Mouse (Mus musculus): ENCODE results near the gene Hoxa1.

Hoxa1 gene

DNA sequence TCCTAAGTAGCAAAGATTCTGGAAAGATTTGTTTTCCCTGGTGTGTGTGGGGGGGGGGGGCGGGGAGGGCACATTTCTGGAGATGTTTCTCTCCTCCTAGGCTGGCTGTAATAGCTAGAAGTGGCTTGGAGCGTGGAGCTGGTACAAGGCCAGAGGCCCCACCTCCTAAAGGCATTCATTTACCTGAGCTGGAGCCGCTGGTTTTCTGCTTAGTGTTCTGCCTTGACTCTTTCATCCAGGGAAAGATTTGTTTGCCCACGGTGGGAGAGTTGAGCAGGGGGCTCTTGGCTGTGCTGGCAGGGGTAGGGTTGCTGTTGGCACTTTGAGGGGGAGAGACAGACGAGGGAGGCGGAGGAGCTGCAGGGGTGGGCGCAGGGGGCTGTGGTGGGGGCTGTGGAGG lies 13.8 kb upstream of the Hoxa1 start:
- no peak for DNase-seq (ENCODE audit: extremely low spot score, low read depth, low spot score)

DNA sequence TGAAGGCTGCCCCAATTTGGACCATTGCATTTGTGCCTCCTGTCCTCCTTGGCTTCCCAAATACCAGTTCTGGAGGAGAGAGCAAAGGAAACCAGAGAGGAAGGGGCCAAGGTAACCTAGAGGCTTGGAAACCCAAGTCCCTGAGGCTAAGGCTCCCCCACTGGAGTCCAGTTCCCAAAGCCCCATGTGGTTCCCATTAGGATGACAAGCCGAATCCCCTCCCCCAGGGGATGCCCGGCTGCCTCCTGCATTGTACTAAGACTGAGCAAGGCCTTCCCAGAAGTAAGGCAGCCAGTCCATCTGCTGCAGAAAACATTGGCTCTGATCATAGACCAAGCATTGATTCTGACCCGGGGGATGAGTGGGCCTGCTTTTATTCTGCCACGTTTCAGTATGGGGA lies 13.2 kb upstream of the Hoxa1 start:
- DNase-seq (ENCODE audit: extremely low spot score, low read depth, low spot score) = no peak

DNA sequence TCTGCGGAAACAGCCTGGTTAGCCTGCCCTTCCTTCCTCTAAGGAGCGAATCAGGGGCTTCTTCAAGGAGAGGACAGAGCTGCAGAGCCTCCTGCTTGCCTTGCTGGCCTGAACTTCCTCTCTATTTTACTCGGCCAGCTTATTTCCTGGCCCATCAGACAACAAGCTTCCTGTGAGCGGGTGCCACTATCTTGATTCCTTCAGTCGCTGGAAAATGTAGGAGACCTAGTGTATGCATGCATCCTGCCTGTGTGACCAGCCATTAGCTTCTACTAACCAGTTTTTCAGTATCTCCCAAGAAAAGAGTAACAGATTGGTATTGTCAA lies 12.7 kb upstream of the Hoxa1 start:
- DNase-seq (ENCODE audit: extremely low spot score, low read depth, low spot score) = no peak

DNA sequence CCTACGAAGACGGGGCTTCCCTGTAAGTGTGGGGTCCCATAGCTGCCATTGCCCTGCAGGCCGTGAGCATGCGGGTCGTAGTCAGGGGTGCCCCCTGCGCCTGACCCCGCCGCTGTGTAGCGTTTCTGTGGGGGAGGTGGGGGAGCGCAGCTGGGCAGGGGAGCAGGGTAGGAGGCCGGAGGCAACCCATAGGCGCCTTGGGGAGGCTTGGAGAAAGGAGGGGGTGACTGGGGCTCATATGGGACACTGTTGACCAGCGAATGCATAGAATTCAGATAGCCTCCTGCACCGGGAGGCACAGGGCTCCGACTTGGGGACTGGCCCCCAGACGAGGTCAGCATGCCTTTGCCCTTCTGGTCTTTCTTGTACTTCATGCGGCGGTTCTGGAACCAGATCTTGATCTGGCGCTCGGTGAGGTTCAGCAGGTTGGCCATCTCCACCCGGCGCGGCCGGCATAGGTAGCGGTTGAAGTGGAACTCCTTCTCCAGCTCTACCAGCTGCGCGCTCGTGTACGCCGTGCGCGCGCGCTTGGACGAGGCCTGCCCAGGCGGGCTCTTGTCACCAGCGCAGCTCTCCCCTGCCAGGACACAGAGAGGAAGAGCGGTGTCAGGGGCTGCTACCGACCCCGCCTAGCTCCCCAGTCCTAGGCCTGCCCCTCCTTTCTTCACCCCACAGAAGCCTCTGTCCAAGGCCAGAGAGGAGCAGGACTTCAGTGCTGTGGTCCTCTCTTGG lies 12.2 kb upstream of the Hoxa1 start:
- DNase-seq (ENCODE audit: extremely low spot score, low read depth, low spot score) = no peak

DNA sequence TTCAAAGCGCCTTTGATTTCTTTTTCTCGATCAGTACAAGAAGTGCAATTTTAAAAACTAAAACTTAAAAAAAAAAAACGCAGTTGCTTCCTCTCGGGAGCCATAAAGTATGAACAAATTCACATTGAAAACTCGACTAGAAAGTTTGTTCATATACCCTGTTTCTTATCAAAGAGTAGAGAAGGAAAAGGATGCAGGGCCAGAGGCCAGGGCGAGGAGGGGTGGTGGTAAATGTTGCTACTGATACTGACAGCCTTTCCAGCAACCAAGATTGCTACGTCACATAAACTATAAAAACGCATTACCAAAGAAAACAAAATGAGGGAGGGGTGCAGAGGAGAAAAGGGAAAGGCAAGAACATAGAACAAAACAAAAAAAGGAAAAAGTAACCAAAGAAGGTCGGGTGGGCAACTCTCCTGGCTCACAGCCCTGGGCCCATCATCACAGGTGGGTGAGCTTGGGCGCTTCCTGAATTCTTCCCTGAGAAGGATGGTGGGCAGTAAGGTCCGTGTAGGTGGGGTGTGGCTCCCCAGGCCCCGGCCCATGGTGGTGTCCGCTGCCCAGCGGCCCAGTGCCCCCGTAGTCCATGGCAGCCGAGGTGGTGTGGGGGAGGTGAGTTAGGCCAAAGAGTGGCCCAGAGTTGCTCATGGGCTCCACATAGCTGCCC lies 11.5 kb upstream of the Hoxa1 start:
- DNase-seq (ENCODE audit: extremely low spot score, low read depth, low spot score) = no peak

DNA sequence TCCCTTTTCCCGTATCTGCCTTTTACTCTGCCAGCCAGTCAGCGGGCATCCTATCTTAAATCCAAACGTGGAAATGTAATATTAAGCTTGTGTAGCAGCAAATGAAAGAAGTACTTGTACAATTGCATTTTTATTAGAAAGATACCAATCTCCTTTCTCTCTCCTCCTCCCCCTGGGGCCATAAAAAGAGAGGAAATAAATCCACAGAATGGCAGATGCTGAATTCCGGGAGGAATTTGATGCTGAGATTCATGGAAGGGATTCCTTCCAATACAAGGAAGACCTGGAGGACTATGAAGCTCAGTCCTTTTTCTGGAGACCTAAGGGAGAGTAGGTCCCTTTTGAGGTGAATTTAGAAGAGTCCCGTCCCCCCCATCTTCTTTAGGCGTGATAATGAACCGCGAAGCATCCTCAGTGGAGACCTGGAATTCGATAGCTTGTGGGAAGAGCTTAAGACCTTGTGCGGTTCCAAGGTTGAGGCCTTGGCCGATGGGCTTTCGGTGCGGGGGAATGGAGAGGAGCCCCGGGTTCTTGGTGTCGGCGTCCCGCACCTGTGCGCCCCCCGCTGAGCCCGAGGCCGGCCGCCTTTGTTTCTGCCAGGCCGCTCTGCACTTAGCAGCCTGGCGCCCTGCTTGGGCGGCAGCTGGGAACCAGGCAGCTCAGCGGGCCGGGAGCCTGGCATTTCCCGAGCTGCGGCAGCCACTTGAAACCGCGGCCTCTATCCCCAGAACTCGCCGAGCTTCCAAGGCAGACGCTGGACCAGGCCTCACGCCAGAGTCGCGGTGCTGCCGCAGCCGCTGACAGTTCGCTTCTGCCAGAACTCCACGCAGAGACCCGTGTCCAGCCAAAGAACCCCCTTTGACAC lies 10.3 kb upstream of the Hoxa1 start:
- DNase-seq (ENCODE audit: extremely low spot score, low read depth, low spot score) = no peak

DNA sequence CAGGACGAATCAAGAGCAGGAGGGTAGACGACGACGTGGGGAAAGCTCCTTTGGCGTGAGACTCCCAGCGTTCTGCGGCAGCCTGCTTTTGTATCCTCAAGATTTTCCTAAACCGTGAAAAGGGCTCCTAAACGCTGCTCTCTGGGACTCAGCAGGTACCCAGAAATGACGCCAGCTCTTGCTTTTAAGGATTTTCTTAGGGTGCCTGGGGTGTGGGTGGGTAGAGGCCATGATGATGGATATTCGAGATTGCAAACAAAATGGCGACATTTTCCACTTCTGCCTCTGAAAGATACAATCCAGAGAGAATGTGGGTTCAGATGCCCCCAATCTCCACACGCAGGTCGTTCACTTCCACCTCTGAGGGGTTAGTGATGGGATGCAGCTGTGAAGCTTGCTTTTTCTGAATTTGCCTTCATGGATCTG lies 9.6 kb upstream of the Hoxa1 start:
- no peak for DNase-seq (ENCODE audit: extremely low spot score, low read depth, low spot score)

DNA sequence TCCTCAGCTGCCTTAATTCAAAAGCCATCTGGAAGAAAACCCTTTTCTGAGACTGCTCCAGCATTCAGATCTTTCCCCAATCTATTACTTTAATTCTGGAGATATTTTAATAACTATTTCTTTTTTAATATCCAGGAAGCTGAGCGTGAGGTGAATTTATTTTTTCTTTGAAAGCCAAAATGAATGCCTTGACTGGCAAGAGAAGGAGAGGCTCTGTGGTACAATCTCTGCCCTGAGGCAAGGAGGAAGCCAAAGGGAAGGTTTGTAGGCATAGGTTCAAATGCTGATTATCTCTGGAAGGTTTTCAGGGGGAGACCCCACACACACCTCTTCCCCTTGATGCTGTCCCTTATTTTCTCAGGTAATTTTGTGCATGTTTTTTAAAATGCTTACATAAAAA lies 9.1 kb upstream of the Hoxa1 start:
- DNase-seq (ENCODE audit: extremely low spot score, low read depth, low spot score) = no peak

DNA sequence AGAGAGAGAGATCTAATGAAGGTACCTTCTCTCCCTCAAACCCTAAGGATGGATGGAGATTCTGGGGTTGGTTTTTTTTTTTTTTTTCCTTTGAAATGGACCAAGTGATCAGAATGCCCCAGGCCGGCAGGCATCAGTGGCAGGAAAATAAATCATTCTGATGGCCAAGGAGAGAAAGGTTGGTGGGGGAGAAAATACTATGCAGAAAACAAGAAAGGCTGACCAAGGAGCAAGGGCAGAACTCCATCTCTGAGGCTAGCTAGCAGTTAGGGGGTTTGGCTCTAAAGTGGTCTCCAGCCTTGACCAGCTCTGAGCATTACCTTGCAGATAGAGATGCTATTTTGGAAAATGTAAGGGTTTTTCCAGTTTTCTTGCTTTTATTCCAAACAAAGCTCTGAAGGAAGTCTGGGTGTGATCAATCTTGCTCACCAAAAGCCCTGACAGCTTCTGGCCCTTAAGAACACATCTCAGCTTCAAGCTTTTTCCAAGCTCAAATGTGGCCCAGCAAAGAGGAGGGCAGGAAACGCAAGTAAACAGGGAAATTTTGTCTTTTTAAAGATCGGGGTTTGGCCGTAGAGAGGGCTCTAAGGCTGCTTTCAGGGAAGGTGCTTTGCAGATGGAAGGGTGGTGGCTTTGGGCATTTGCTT lies 8.4 kb upstream of the Hoxa1 start:
- DNase-seq (ENCODE audit: extremely low spot score, low read depth, low spot score) = no peak

DNA sequence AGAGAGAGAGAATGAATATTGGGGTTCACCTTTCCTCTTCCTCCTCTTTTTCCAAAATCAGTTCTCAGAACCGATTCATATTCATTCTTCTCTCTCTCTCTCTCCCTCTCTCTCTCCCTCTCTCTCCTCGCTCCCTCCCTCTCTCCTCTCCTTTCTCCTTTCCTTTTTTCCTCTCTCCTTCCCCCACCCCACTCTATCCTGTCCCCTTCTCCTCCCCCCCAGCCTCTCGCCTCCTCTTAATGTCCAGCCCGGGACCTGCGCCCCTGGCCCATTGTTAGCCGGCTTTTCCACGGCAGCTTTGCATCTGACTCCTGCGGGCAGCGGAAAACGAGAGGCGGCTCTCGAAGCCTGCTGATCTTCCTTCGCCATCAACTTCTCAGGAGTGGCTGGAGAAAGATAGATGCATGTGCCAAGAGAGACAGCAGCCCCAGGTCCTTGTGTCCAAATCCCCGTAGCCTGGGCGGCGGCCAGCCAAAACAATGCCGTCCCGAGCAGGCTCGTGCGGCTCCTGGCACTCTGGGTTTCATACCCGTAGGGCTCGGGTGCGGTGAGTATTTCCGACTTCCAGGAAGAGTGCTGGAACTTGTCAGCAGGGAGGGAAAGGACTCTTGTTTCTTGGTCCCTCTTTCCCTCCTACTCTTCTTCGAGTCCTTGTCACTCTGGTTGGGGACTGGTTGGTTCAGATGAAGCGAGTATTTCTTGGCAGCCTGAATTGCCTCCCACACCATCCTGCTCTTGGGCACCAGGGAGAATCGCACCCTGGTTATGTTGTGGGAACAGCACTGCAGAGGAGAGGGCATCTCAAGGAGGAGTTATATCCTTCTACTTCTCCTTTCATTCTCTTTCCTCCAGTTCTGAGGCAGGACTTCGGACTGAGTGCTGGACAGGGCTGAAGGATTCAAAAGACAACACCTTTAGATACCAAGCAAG lies 7.6 kb upstream of the Hoxa1 start:
- DNase-seq (ENCODE audit: extremely low spot score, low read depth, low spot score) = no peak

DNA sequence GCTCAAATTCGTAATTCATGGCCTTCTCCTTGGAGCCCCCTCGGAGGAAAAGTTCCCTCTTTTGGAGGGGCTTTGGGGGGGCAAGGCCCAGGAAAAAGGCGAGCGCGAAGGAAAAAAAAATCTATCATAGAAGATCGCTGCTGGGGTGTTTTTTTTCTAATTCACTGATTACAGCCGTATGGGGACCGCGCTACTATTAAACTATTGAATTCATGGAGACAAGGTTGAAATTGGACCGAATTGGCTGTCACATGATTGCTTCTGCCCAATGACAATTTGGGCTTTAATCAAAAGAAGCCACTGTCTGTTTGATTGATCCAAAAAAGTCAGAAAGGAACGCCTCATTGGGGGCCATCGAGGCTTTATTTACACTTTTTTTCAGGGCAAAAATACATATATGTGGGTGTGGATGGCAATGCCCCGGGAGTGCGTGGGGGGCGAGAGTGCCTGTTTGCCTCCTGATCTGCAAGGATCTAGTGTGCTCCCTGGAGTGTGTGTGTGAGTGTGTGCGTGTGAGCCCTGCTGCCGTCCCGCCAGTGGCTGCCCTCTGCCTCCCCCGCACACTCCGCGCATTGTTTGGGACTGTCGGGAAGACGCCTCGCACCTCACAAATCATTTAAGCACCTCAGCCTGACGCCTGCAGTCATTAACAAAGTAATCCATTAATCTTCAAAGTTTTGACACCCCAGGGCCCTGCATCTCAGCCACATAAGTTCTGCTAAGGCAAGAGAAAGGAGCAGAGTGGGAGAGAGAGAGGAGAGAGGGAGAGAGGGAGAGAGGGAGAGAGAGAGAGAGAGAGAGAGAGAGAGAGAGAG lies 6.7 kb upstream of the Hoxa1 start, which contains the start of gene Hoxa2:
Gene Hoxa2 (minus strand): TSS at position 206 of the 815 bp plus-strand sequence.
- no peak for DNase-seq (ENCODE audit: extremely low spot score, low read depth, low spot score)

DNA sequence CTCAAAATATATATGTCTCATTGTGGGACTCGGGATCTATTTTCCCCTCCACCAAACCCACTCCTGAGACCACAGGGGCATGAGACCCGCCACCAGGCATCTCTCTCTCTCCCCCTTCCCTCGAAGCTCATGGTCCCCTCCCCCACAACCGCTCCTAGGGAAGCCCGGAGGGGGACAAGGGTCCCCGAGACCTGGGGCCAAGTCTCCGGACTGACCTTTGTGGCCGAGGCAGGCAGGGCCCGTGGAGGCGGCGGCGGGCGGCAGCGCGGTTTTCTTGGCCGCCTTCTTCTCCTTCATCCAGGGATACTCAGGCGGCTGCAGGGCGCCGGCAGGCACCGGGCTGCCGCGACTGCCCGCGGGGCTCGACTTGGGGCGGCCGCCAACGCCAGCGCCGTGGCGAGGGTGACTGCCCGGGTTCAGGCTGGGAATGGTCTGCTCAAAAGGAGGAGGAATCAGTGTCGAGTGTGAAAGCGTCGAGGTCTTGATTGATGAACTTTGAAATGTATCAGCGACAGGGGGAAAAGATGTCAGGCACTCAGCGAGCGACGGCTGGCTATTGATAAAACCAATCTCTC lies 6.0 kb upstream of the Hoxa1 start:
- no peak for DNase-seq (ENCODE audit: extremely low spot score, low read depth, low spot score)

DNA sequence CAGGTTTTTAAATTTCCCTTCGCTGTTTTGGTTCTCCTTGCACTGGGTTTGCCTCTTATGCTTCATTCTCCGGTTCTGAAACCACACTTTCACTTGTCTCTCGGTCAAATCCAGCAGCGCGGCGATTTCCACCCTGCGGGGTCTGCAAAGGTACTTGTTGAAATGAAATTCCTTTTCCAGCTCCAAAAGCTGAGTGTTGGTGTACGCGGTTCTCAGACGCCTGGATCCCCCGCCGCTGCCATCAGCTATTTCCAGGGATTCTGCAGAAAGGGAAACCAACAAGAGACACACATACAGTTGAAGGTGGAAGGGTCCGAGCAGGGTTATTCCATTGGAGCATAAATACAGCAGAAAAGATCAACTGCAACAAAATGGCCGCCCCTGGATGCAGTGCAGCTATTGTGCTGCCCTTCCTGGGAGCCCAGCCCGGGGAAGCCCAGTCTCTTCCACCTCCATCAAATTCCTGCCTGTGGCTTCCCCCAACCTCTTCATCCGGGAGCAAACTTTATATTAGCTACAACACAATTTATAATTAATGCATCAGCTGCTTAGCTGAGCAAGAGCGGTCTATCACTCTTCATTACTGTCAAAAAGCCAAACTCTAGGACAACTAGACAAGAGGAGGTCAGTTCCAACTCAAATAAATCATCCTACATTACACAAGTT lies 5.4 kb upstream of the Hoxa1 start:
- no peak for DNase-seq (ENCODE audit: extremely low spot score, low read depth, low spot score)

DNA sequence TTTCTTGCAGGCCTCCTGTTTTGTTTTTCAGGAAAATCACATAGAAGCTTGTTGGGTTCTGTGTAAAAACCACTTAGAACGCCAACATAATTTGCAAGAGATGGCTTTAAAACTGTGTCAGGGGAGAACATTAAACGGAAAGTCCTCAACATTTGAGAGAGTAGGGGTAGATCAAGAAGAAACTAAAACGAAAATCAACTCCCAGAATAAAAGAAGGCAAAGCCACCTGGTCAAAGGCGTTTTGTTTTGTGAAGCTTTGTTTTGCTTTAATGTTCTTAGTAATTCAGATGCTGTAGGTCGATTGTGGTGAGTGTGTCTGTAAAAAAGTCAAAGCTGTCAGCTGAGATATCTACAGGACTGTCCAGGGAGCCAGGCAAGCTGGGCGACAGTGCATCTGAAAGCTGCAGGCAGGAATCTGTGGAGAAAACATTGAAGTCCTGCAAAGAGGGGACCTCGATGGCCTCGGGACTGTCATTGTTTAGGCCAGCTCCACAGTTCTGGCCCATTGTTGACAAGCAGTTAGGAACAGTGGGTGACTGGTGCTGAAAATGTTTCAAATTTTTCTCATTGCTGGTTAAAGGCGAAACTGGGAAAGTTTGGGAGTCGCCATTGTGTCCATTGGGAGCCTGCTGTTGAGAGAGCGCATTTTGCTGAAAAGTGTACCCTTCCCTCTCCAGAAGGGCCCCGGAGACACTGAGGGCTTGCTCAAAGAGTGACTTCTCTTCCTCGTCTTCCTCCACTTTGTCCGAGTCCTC lies 4.7 kb upstream of the Hoxa1 start:
- no peak for DNase-seq (ENCODE audit: extremely low spot score, low read depth, low spot score)

DNA sequence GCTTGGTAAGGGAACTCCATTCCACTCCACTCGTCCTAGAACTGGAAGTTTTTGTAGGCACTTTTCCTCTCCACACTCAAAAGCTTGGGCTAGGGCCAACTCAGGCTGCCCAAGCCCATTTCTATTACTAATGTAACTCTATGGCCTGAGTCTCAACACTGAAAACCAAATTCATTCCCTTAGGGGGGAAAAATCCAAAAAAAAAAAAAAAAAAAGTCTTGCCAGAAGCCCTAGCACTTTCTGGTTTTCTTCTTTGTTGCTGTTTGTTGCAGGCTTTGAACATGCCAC lies 3.9 kb upstream of the Hoxa1 start:
- no peak for DNase-seq (ENCODE audit: extremely low spot score, low read depth, low spot score)

DNA sequence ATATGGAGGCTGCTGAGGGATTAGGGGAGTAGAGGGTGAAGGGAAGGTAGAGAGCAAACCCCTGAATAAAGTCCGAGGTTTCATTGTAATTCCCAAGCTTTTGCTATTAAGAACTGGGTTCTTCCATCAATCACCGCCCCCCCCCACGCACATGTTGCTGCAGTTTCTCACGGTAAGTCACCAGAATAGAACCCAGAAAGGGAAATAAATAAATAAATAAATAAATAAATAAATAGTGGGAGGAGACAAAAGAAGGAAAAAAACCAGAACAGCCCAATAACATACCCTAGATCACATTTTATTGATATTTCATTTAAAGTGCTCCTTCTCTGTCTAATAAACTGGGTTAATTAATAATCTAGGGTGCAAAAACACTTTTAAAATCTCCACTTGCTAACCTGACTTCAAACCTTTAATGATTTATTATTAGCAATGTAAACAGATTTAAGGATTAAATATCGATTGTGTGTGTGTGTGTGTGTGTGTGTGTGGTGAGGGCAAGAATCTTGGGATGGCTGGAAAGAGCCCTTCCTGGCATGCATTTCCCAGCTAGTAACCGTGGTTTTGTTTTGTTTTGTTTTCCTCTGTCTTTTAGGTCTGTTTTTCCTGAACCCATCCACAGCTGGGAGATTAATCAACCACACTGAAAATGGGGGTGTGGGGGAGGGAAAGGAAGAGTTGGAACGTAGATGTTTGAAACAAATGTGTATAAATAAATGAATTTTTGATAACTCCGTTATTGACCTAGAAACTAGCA lies 3.4 kb upstream of the Hoxa1 start:
- no peak for DNase-seq (ENCODE audit: extremely low spot score, low read depth, low spot score)

DNA sequence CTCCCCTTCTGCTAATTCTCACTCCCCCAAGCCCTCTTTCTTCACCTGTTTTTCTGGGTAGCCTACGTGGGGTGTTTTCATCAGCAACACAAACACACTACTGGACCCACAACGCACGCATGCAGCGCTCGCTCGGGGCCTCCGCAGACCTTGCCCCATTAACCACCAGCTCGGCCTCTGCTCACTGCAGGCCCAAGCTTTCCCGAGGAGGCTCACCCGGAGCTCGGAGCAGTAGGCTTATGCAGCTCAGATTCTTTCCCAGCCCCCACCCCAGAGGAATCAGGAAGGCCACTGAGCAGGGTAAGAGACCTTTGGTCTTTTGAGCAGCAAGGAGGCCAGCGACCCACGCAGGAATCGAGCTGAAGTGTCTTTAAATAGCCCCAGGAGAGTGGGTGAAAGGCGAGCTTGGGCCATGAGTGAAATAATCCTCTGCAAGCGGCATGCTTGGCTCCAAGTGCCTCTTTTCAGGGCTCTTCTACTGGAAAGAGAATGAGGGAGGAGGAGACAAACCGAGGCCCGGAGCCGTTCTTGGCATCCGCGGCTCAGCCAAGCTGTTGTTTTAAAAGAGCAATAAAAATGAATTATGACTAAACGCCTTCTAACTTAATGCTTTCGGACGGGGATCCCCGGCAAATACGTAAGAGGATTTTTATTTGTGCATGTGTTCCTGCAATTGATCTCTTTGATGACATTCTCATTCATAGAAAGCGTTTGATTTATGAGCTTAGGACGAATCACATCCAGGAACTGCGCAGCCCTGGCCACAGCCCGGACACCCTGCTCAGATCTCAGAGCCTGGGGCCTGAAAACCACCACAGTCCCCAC lies 2.6 kb upstream of the Hoxa1 start:
- no peak for DNase-seq (ENCODE audit: extremely low spot score, low read depth, low spot score)
